In the genomic region with DNA sequence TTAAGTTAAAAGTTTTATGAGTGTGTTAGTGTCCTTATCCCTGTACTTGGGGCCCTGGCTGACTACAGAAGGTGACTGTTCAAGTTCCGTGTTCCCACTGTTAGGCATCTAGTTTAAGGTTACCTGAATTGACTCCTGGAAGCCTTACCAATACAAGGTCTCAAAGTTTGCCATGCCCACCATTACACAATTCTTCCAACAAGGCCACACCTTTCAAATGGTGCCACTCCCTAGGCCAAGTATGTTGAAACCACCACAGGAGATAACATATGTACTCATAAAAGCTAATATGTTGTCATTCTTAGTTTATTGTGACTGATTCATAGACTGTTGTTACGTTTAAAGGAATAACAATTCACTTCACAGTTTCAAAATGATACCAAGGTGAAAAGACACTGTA, we compare ENCODE assay signal across 18 mouse cellular contexts.
"Had no signal": no experiment of that assay in that cellular context is flagged by ENCODE, and none has a peak within 500 bp of the region (broad histone marks: within the 10 kb centered on the region; RNA-seq: fewer than 3 reads in every experiment).

No protein-coding gene starts in this region.

- H3K9ac ChIP-seq: lung, embryonic 14.5 days; midbrain, embryonic 12.5 days; neural tube, embryonic 13.5 days; neural tube, embryonic 15.5 days; stomach, embryonic 15.5 days had no signal

- H3K4me3 ChIP-seq: midbrain, embryonic 10.5 days; midbrain, embryonic 12.5 days; myocyte; neural tube, embryonic 13.5 days; neural tube, embryonic 15.5 days; stomach, embryonic 15.5 days had no signal

- ATAC-seq: midbrain, embryonic 16.5 days had no signal

- H3K4me2 ChIP-seq: lung, embryonic 14.5 days; midbrain, embryonic 12.5 days; neural tube, embryonic 13.5 days; neural tube, embryonic 15.5 days; stomach, embryonic 15.5 days had no signal

- DNase-seq: lung, adult 18-20 months; lung, embryonic 14.5 days; lung, postnatal 10 days; lung, postnatal 4 days; midbrain, embryonic 14.5 days; retina, postnatal 1 day; right cerebral cortex, adult 18-20 months; right cerebral cortex, postnatal 14 days; thymus, adult 18-20 months; thymus, postnatal 14 days; thymus, postnatal 36 days had no signal

- H3K36me3 ChIP-seq: midbrain, embryonic 10.5 days; midbrain, embryonic 12.5 days; neural tube, embryonic 13.5 days; neural tube, embryonic 15.5 days; stomach, embryonic 15.5 days had no signal

- H3K9me3 ChIP-seq: midbrain, embryonic 10.5 days; midbrain, embryonic 12.5 days; neural tube, embryonic 13.5 days; neural tube, embryonic 15.5 days; stomach, embryonic 15.5 days had no signal

- H3K27me3 ChIP-seq: midbrain, embryonic 12.5 days; neural tube, embryonic 13.5 days; neural tube, embryonic 15.5 days; stomach, embryonic 15.5 days had no signal

- H3K4me1 ChIP-seq: midbrain, embryonic 10.5 days; midbrain, embryonic 12.5 days; neural tube, embryonic 13.5 days; neural tube, embryonic 15.5 days; stomach, embryonic 15.5 days had no signal

- H3K27ac ChIP-seq: midbrain, embryonic 10.5 days; midbrain, embryonic 12.5 days; neural tube, embryonic 13.5 days; neural tube, embryonic 15.5 days; stomach, embryonic 15.5 days had no signal
